Mouse (Mus musculus): ENCODE results near the gene Gm10309. TPM values are rescaled to one million over a fixed set of nuclear protein-coding genes. Genes with fewer than 3 reads are reported as not detected.
A peak's percentile ranks its signal among the peaks of the same experiment; 100 is the strongest.

Gm10309 gene
- total and polyA plus RNA-seq, 3 experiments = 0.17 to 0.53 TPM; not detected in 1

- H3K27ac ChIP-seq (ENCODE audit: insufficient read depth, low read depth) = no peak overlapping the region
- dilution Hi-C loops (cut with MboI; ENCODE audit: extremely low pct_ligation_motif_present, extremely low pct_unique_long_range_greater_than_20kb, low sequenced_read_pairs) (no loop called here), in situ Hi-C loops (cut with MboI; ENCODE audit: low pct_ligation_motif_present, low pct_unique_long_range_greater_than_20kb, low sequenced_read_pairs) (no loop called here)
- no peak for TF ChIP-seq ZKSCAN1 (IDR thresholded peaks at IDR 0.05; ENCODE audit: borderline replicate concordance, low read depth, low read length)
- no peak for TF ChIP-seq MXI1 (IDR thresholded peaks at IDR 0.05; ENCODE audit: low read depth, low read length)
- no peak for TF ChIP-seq ZNF384 (IDR thresholded peaks at IDR 0.05; ENCODE audit: low read depth, low read length)
- no peak for TF ChIP-seq NRF1 (IDR thresholded peaks at IDR 0.05; ENCODE audit: low read depth, low read length)
- TF ChIP-seq JUND (conservative IDR thresholded peaks at IDR 0.05; ENCODE audit: low read depth, low read length) = no peak
- TF ChIP-seq RAD21 (IDR thresholded peaks at IDR 0.05; ENCODE audit: low read depth, low read length) = no peak
- no peak for TF ChIP-seq USF2 (conservative IDR thresholded peaks at IDR 0.05; ENCODE audit: low read depth, low read length)
- TF ChIP-seq KAT2A (IDR thresholded peaks at IDR 0.05; ENCODE audit: insufficient replicate concordance, low read length) = no peak
- no peak for TF ChIP-seq IRF4 (IDR thresholded peaks at IDR 0.05; ENCODE audit: low read depth, low read length)
- no peak for TF ChIP-seq CHD1 (IDR thresholded peaks at IDR 0.05; ENCODE audit: low read depth, low read length)
- TF ChIP-seq USF1 (IDR thresholded peaks at IDR 0.05; ENCODE audit: low read depth, low read length) = no peak
- no peak for TF ChIP-seq ZMIZ1 (IDR thresholded peaks at IDR 0.05; ENCODE audit: low read depth, low read length)
- TF ChIP-seq E2F4 (IDR thresholded peaks at IDR 0.05; ENCODE audit: insufficient replicate concordance, low read depth, low read length) = no peak
- no peak for TF ChIP-seq HCFC1 (IDR thresholded peaks at IDR 0.05; ENCODE audit: low read depth, low read length)
- peak; percentile 2 for DNase-seq (ENCODE audit: extremely low read depth)
- no peak overlapping the region for H3K4me3 ChIP-seq (replicated peaks in 1 of 3; ENCODE audit: low read depth in 2 of 3, low read length in 2 of 3, poor library complexity in 1 of 3)
- H3K36me3 ChIP-seq (replicated peaks in 1 of 2; ENCODE audit: control insufficient read depth in 1 of 2, insufficient read depth in 1 of 2, low read length in 1 of 2) = peaks cover 0 to 36% of the 10 kb centered on the region in 2 experiments
- no peaks in the 10 kb centered on the region for H3K79me2 ChIP-seq (replicated peaks; ENCODE audit: control insufficient read depth, extremely low read depth, insufficient read depth, poor library complexity, severe bottlenecking)
- no peak overlapping the region for H3K4me2 ChIP-seq (ENCODE audit: insufficient read depth, low read depth, poor library complexity, severe bottlenecking)
- H3K9ac ChIP-seq (ENCODE audit: insufficient read depth, low read depth) = no peak overlapping the region
- peaks cover 0 to 51% of the 10 kb centered on the region in 2 experiments; a peak in 2 of 4 replicates for H3K4me1 ChIP-seq (ENCODE audit: control insufficient read depth in 1 of 2, insufficient read depth in 2 of 2)
- no peaks in the 10 kb centered on the region for H3K27me3 ChIP-seq (replicated peaks)
- no peaks in the 10 kb centered on the region for H3K9me3 ChIP-seq (replicated peaks; ENCODE audit: low read length)
These were observed 27.9 kb upstream of the Gm10309 start for GRCm38 (mm10) chr17:86532783-86533548.

GRCm38 (mm10) chr17:86531231-86531630 lies 26.2 kb upstream of the Gm10309 start:
- Histone ChIP-seq H3K9ac (ENCODE audit: insufficient read depth, low read depth) (no peak overlapping the region), H3K9me3 (replicated peaks; ENCODE audit: low read length) (no peaks in the 10 kb centered on the region), H3K4me1 (ENCODE audit: control insufficient read depth in 1 of 2, insufficient read depth in 2 of 2) (peaks cover 6 to 64% of the 10 kb centered on the region in 2 experiments), H3K27me3 (replicated peaks) (no peaks in the 10 kb centered on the region), H3K4me2 (ENCODE audit: insufficient read depth, low read depth, poor library complexity, severe bottlenecking) (no peak overlapping the region), H3K36me3 (replicated peaks in 1 of 2; ENCODE audit: control insufficient read depth in 1 of 2, insufficient read depth in 1 of 2, low read length in 1 of 2) (peaks cover 0 to 34% of the 10 kb centered on the region in 2 experiments), H3K27ac (ENCODE audit: insufficient read depth, low read depth) (no peak overlapping the region), H3K79me2 (replicated peaks; ENCODE audit: control insufficient read depth, extremely low read depth, insufficient read depth, poor library complexity, severe bottlenecking) (no peaks in the 10 kb centered on the region; the same call in 1 of the 2 replicates), H3K4me3 (replicated peaks in 1 of 3; ENCODE audit: low read depth in 2 of 3, low read length in 2 of 3, poor library complexity in 1 of 3) (no peak overlapping the region)
- dilution Hi-C loops (cut with MboI; ENCODE audit: extremely low pct_ligation_motif_present, extremely low pct_unique_long_range_greater_than_20kb, low sequenced_read_pairs) (no loop called here), in situ Hi-C loops (cut with MboI; ENCODE audit: low pct_ligation_motif_present, low pct_unique_long_range_greater_than_20kb, low sequenced_read_pairs) (no loop called here)
- DNase-seq (ENCODE audit: extremely low read depth) = no peak
- TF ChIP-seq JUN (IDR thresholded peaks at IDR 0.05; ENCODE audit: insufficient read depth, low read depth, low read length) (no peak), TBP (conservative IDR thresholded peaks at IDR 0.05; ENCODE audit: low read depth, low read length) (no peak), MAX (IDR thresholded peaks at IDR 0.05; ENCODE audit: low read length) (no peak), MAZ (IDR thresholded peaks at IDR 0.05; ENCODE audit: low read depth, low read length) (no peak), CHD2 (IDR thresholded peaks at IDR 0.05; ENCODE audit: low read length) (no peak), USF1 (IDR thresholded peaks at IDR 0.05; ENCODE audit: low read depth, low read length) (no peak), ZNF384 (IDR thresholded peaks at IDR 0.05; ENCODE audit: low read depth, low read length) (no peak), MXI1 (IDR thresholded peaks at IDR 0.05; ENCODE audit: low read depth, low read length) (no peak), EP300 (IDR thresholded peaks at IDR 0.05; ENCODE audit: low read length) (no peak), KAT2A (IDR thresholded peaks at IDR 0.05; ENCODE audit: insufficient replicate concordance, low read length) (no peak), NELFE (IDR thresholded peaks at IDR 0.05; ENCODE audit: low read depth, low read length) (no peak), PAX5 (IDR thresholded peaks at IDR 0.05; ENCODE audit: low read length) (no peak), ELF1 (IDR thresholded peaks at IDR 0.05; ENCODE audit: low read depth, low read length) (no peak), UBTF (IDR thresholded peaks at IDR 0.05; ENCODE audit: low read depth, low read length) (no peak), HCFC1 (IDR thresholded peaks at IDR 0.05; ENCODE audit: low read depth, low read length) (no peak), ETS1 (conservative IDR thresholded peaks at IDR 0.05; ENCODE audit: low read depth, low read length) (no peak)
